Mouse (Mus musculus): ENCODE measurements around the gene Tmem170.

Tmem170 gene

GRCm38 (mm10) chr8:111876355-111876948 is at the start of gene Tmem170:
TSS of gene Tmem170 (minus strand) at chr8:111876750.
- peak; percentile 99 for DNase-seq

GRCm38 (mm10) chr8:111924976-111925375 is 48.4 kb upstream of the Tmem170 start:
- no peak for DNase-seq

GRCm38 (mm10) chr8:111923383-111923804 is 46.8 kb upstream of the Tmem170 start:
- peak; percentile 75 for DNase-seq

GRCm38 (mm10) chr8:111920971-111921370 is 44.4 kb upstream of the Tmem170 start:
- DNase-seq: no peak

- no peak for DNase-seq
These were observed 43.1 kb upstream of the Tmem170 start for GRCm38 (mm10) chr8:111919663-111920062.

GRCm38 (mm10) chr8:111912860-111913432 is 36.4 kb upstream of the Tmem170 start:
- no peak for DNase-seq

- no peak for DNase-seq
These were observed 35.0 kb upstream of the Tmem170 start for GRCm38 (mm10) chr8:111911572-111911971.

- peak; percentile 52 for DNase-seq
These were observed 33.3 kb upstream of the Tmem170 start, which contains the start of gene Chst5 for GRCm38 (mm10) chr8:111909621-111910450. TSS of gene Chst5 (minus strand) at chr8:111910447.

- DNase-seq: no peak
These were observed 29.1 kb upstream of the Tmem170 start for GRCm38 (mm10) chr8:111905500-111906121.

- DNase-seq: no peak
These were observed 25.5 kb upstream of the Tmem170 start for GRCm38 (mm10) chr8:111902080-111902479.

- no peak for DNase-seq
These were observed 22.0 kb upstream of the Tmem170 start for GRCm38 (mm10) chr8:111898586-111898985.

- no peak for DNase-seq
These were observed 18.4 kb upstream of the Tmem170 start for GRCm38 (mm10) chr8:111894955-111895354.

- DNase-seq: no peak
These were observed 16.1 kb upstream of the Tmem170 start for GRCm38 (mm10) chr8:111892615-111893014.

GRCm38 (mm10) chr8:111891983-111892382 is 15.4 kb upstream of the Tmem170 start:
- DNase-seq: no peak

- no peak for DNase-seq
These were observed 14.4 kb upstream of the Tmem170 start for GRCm38 (mm10) chr8:111890911-111891303.

- peak; percentile 65 for DNase-seq
These were observed 13.7 kb upstream of the Tmem170 start for GRCm38 (mm10) chr8:111889931-111890910.

- DNase-seq: no peak
These were observed 11.6 kb upstream of the Tmem170 start for GRCm38 (mm10) chr8:111888091-111888650.

GRCm38 (mm10) chr8:111887479-111887878 is 10.9 kb upstream of the Tmem170 start:
- no peak for DNase-seq

- no peak for DNase-seq
These were observed 7.1 kb upstream of the Tmem170 start for GRCm38 (mm10) chr8:111883615-111884014.

GRCm38 (mm10) chr8:111881591-111881990 is 5.0 kb upstream of the Tmem170 start:
- peak; percentile 40 for DNase-seq

- peak; percentile 44 for DNase-seq
These were observed 1.2 kb upstream of the Tmem170 start for GRCm38 (mm10) chr8:111877711-111878110.

GRCm38 (mm10) chr8:111875758-111876157 is 792 bp downstream of the Tmem170 start:
- peak; percentile 59 for DNase-seq

Measured in cerebellum, adult 11-12 months (tissue).